Mouse (Mus musculus): ENCODE measurements around the gene Strada. TPM values are rescaled to one million over a fixed set of nuclear protein-coding genes. Genes with fewer than 3 reads are reported as not detected.

Gene Strada
- polyA plus RNA-seq, 1 experiment = 25.4 TPM

DNA sequence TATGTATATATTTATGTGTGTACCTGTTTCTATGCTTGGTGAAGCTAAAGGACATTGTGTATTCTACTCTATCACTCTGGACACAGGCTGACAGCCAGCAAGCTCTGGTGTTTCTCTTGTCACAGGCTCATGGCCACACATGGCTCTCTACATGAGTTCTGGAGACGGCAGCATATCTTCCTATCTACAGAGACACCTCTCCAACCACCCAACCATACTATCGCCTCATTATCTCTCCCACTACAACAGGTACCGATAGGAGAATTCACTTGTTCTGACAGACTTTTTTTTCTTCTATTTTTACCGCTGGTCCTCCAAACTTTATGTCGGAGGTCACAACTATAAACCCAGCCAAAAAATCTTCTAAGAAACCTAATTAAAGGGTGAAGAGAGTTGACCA lies 9.7 kb downstream of the Strada start:
- Histone ChIP-seq H3K27ac (ENCODE audit: insufficient read depth, low read depth, low read length) (no peak overlapping the region), H3K4me1 (ENCODE audit: control insufficient read depth, insufficient read depth, low read length) (peaks cover 13% of the 10 kb centered on the region; the same call in 1 of the 2 replicates), H3K4me3 (ENCODE audit: insufficient read depth, low read length) (peak overlapping the region; percentile 65)
- TF ChIP-seq POLR2A (IDR thresholded peaks at IDR 0.05; ENCODE audit: borderline replicate concordance, low read depth, low read length) (no peak), CTCF (IDR thresholded peaks at IDR 0.05; ENCODE audit: low read depth, low read length) (no peak)

DNA sequence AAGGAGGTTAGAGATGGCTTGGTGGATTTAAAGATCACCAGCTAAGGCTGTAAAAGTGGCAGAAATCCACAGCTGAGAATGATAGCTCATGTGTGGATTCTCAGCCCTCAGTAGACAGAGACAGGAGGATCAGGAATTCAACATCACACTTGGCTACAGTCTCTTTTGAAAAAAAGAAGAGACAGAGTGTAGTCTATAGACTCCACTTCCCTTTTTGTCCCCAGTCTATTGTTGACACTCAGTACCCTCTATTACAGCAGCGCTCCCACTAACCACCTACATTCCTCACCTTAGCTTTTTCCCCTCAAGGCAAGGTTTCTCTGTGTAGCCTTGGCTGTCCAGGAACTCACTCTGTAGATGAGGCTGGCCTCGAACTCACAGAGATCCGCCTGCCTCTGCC lies 10.3 kb downstream of the Strada start:
- H3K27ac ChIP-seq (ENCODE audit: insufficient read depth, low read depth, low read length) = no peak overlapping the region
- H3K4me1 ChIP-seq (ENCODE audit: control insufficient read depth, insufficient read depth, low read length) = peaks cover 13% of the 10 kb centered on the region; the same call in 1 of the 2 replicates
- H3K4me3 ChIP-seq (ENCODE audit: insufficient read depth, low read length) = no peak overlapping the region
- TF ChIP-seq POLR2A (IDR thresholded peaks at IDR 0.05; ENCODE audit: borderline replicate concordance, low read depth, low read length) = no peak

DNA sequence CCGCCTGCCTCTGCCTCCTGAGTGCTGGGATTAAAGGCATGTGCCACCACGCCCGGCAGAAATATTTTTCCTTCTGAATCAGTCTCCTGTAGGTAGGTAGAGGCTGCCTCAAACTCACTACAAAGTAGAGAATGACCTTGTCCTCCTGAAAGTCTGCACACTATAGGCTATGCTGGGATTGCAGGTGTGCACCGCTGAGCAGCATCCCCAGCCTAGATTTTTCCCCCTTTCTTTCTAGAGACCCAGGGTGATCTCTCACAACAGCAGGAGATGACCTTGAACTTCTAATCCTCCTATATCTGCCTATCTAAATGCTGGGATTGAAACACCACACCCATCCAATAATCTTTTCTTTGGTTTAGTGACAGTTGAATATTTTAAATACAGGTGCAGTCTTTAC lies 14.6 kb downstream of the Strada start:
- Histone ChIP-seq H3K4me1 (ENCODE audit: control insufficient read depth, insufficient read depth, low read length) (peaks cover 8% of the 10 kb centered on the region; the same call in 1 of the 2 replicates), H3K27ac (ENCODE audit: insufficient read depth, low read depth, low read length) (no peak overlapping the region), H3K4me3 (ENCODE audit: insufficient read depth, low read length) (no peak overlapping the region)
- no peak for TF ChIP-seq POLR2A (IDR thresholded peaks at IDR 0.05; ENCODE audit: borderline replicate concordance, low read depth, low read length)
- TF ChIP-seq CTCF (IDR thresholded peaks at IDR 0.05; ENCODE audit: low read depth, low read length) = no peak

DNA sequence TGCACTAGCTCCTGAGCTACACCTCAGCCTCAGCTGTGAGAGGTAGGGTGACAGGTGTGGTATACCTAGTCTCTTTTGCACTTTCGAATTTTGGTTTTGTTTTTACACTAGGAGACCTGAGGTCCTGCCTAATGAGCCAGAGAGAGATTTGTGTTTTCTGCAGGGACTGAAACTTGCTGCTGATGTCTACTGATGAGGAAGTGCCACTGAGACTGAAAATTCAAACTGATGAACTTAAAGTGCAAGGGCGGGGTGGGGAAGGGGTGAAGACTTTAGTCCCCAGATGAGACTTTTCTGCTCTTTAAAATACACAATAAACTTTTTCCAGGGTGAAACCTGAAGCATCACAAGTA lies 21.5 kb downstream of the Strada start:
- Histone ChIP-seq H3K4me1 (ENCODE audit: control insufficient read depth, insufficient read depth, low read length) (peaks cover 16% of the 10 kb centered on the region), H3K27ac (ENCODE audit: insufficient read depth, low read depth, low read length) (no peak overlapping the region), H3K4me3 (ENCODE audit: insufficient read depth, low read length) (no peak overlapping the region)
- TF ChIP-seq POLR2A (IDR thresholded peaks at IDR 0.05; ENCODE audit: borderline replicate concordance, low read depth, low read length) = no peak
- no peak for TF ChIP-seq CTCF (IDR thresholded peaks at IDR 0.05; ENCODE audit: low read depth, low read length)

DNA sequence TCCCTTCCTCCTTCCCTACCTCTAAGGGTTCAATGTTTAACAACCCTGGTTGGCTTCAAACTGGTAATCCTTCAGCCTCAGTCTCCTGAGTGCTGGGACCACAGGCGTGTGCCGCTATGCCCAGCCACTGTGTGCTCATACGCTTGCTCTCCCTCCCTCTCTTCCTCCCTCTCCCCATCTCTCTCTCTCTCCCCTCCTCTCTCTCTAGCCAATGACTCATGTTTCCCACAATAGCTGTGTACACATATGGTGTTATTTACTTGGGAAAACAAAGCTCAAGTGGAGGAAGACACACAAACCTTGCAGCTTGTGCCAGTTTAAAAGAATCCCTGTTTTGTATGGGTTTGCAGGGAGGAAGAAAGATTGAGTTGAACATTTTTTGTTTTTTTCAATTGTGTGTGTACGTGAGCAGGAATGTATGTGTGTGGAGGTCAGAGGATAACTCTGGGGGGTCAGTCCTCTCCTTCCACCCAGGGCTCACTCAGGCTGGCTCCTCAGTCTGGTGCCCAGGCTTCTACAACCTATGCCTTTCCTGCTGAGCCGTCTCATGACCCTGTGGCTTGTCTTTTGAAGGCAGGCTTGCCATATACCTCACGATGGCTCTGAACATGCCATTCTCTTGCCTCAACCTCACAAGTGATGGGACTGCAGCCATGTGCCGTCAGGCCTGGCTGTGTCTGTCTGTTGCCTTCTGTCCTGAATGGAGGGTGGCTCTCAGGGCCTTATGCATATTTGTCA lies 22.1 kb downstream of the Strada start:
- no peak for TF ChIP-seq POLR2A (IDR thresholded peaks at IDR 0.05; ENCODE audit: borderline replicate concordance, low read depth, low read length)
- TF ChIP-seq CTCF (IDR thresholded peaks at IDR 0.05; ENCODE audit: low read depth, low read length) = no peak
- Histone ChIP-seq H3K27ac (ENCODE audit: insufficient read depth, low read depth, low read length) (no peak overlapping the region), H3K4me1 (ENCODE audit: control insufficient read depth, insufficient read depth, low read length) (peaks cover 16% of the 10 kb centered on the region), H3K4me3 (ENCODE audit: insufficient read depth, low read length) (no peak overlapping the region)

DNA sequence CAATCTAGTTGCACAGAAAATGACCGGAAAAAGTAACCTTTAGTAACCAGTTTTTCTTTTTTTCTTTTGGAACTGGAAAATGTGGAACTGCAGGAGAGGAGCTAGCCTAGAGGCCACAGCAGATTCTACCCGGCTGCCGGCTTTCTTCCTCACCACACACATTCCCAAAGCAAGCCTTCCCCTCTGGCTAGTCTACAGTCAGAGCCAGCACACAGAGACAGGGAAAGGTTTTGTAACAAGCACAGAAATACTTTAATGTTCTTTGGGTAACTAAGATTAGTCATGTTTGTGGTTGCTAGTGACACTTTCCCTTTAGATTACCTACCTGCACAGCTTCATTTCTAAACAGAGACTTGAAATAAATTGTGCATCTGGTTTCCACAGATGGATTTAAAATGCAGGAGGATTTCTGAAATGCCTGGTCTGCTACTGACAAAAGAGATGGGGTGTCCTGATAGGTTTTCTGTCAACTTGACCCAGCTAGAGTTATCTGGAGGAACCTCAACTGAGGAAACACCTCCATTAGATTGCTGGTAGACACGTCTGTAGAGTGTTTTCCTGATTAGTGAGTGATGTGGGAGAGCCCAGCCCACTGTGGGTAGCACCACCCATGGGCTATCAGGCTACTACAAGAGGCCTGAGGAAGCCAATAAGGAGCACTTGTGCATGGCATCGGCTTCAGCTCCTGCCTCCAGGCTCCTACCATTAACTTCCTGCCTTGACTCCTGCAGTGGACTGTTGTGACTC lies 23.8 kb downstream of the Strada start:
- TF ChIP-seq POLR2A (IDR thresholded peaks at IDR 0.05; ENCODE audit: borderline replicate concordance, low read depth, low read length) = no peak
- TF ChIP-seq CTCF (IDR thresholded peaks at IDR 0.05; ENCODE audit: low read depth, low read length) = no peak
- no peak overlapping the region for H3K27ac ChIP-seq (ENCODE audit: insufficient read depth, low read depth, low read length)
- no peak overlapping the region for H3K4me3 ChIP-seq (ENCODE audit: insufficient read depth, low read length)
- peaks cover 23% of the 10 kb centered on the region for H3K4me1 ChIP-seq (ENCODE audit: control insufficient read depth, insufficient read depth, low read length)

DNA sequence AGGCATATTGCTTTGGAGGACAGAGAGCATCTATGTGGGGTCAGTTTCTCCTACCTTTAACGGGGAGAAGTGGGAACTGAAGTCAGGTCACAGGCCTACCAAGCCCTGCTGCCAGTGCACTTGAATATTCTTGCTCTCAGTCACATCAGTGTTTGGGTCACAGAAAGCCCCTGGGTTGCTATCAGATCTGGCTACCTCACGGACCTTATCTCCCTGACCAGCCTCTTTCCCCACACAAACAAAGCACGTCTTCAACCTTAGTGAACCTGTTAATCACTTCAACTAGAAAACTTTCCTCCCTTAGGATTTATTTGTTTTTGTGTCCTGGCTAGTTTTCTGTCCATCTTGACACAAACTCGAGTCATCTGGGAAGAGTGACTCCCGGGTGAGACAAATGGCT lies 25.6 kb downstream of the Strada start:
- Histone ChIP-seq H3K27ac (ENCODE audit: insufficient read depth, low read depth, low read length) (no peak overlapping the region), H3K4me3 (ENCODE audit: insufficient read depth, low read length) (no peak overlapping the region), H3K4me1 (ENCODE audit: control insufficient read depth, insufficient read depth, low read length) (peaks cover 32% of the 10 kb centered on the region)
- TF ChIP-seq POLR2A (IDR thresholded peaks at IDR 0.05; ENCODE audit: borderline replicate concordance, low read depth, low read length) (no peak), CTCF (IDR thresholded peaks at IDR 0.05; ENCODE audit: low read depth, low read length) (no peak)

DNA sequence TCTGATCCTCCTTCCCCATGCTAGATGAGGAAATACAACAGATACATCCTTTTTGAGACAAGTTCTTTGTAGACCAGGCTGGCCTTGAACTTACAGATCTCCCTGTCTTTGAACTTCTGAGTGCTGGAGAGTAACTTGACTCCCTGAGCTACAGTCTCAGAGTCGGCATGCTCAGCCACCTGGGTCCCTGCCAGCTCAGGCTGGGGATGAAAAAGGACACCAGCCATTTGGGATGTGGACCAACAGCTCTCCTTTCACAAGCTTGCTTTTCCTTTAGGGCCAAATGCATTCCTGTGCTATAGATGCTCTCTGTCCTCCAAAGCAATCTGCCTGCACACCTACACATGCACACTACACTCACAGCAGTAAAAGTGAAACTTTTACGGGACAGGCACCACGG lies 26.9 kb downstream of the Strada start:
- TF ChIP-seq CTCF (IDR thresholded peaks at IDR 0.05; ENCODE audit: low read depth, low read length) = no peak
- TF ChIP-seq POLR2A (IDR thresholded peaks at IDR 0.05; ENCODE audit: borderline replicate concordance, low read depth, low read length) = no peak
- H3K4me3 ChIP-seq (ENCODE audit: insufficient read depth, low read length) = no peak overlapping the region
- no peak overlapping the region for H3K27ac ChIP-seq (ENCODE audit: insufficient read depth, low read depth, low read length)
- H3K4me1 ChIP-seq (ENCODE audit: control insufficient read depth, insufficient read depth, low read length) = peaks cover 29% of the 10 kb centered on the region

DNA sequence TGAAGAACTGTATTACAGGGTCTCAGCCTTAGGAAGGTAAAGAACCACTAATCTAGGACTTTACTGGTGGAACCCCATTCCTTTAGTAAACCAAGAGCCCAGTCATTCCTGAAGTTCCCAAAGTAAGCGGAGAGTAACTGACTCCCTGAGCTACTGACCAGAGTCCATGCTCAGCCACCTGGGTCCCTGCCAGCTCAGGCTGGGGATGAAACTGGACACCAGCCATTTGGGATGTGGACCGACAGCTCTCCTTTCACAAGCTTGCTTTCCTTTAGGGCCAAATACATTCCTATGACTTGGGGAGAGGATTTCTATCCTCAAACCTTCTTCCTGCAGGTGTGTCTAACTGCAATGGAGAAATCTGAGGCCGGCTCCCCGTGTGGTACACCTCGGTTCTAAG lies 27.6 kb downstream of the Strada start:
- Histone ChIP-seq H3K4me1 (ENCODE audit: control insufficient read depth, insufficient read depth, low read length) (peaks cover 22% of the 10 kb centered on the region), H3K27ac (ENCODE audit: insufficient read depth, low read depth, low read length) (no peak overlapping the region), H3K4me3 (ENCODE audit: insufficient read depth, low read length) (no peak overlapping the region)
- TF ChIP-seq CTCF (IDR thresholded peaks at IDR 0.05; ENCODE audit: low read depth, low read length) (no peak), POLR2A (IDR thresholded peaks at IDR 0.05; ENCODE audit: borderline replicate concordance, low read depth, low read length) (no peak)

DNA sequence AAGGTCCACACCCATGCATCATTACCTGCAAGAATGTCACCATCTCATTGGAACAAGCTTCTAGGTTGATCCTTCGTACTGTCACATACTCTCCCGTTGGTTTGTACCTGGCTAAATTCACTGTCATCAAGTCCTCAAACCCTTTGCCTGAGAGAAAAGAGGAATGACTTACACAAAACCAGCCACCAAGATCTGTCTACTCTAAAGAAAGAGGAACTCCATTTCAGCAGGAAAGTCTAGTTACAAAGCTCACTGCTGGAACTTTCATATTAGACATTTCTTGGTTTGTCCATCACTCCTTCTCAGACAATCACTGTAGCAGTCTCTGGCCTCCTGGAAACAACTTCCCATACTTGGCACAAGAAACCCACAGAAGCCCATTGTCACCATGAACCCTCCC lies 28.7 kb downstream of the Strada start:
- H3K4me3 ChIP-seq (ENCODE audit: insufficient read depth, low read length) = no peak overlapping the region
- no peak for TF ChIP-seq CTCF (IDR thresholded peaks at IDR 0.05; ENCODE audit: low read depth, low read length)
- no peak for TF ChIP-seq POLR2A (IDR thresholded peaks at IDR 0.05; ENCODE audit: borderline replicate concordance, low read depth, low read length)

More for the DNA sequence above, 28.7 kb downstream of the Strada start:
- Histone ChIP-seq H3K27ac (ENCODE audit: insufficient read depth, low read depth, low read length) (no peak overlapping the region), H3K4me1 (ENCODE audit: control insufficient read depth, insufficient read depth, low read length) (peaks cover 16% of the 10 kb centered on the region)
